Mouse (Mus musculus): ENCODE data around the gene Nckap1.

Nckap1 gene

DNA sequence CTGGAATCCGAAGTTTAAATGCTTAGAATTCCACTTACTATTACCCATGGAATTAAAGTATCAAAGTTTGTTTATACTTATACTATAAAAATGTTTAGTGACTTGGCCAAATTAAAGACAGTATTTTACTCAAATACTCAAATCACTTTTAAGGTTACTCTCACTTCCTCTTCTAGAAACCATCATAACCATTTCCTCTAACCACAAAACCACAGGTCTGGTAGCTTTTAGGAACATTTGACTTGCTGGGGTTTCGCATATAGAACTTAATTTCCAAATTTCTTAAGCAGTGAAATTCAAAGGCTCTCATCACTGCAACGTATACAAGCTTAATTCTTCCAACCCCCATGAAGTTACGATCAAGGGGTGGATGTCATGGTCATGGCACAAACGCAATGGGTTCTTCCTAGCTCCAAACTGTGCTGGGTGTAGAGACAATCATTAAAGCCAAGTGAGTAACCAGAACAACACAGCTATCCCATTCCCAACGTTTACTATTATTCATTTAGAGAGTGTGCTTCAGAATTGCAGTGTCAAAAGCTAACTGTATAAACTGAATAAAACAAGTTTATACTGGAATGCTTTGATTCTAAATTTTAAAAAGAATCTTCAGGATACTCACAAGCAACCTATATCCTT is 1.8 kb downstream of the Nckap1 start:
- TF ChIP-seq GATA4 (IDR thresholded peaks at IDR 0.05; ENCODE audit: insufficient replicate concordance, low read length) = no peak

DNA sequence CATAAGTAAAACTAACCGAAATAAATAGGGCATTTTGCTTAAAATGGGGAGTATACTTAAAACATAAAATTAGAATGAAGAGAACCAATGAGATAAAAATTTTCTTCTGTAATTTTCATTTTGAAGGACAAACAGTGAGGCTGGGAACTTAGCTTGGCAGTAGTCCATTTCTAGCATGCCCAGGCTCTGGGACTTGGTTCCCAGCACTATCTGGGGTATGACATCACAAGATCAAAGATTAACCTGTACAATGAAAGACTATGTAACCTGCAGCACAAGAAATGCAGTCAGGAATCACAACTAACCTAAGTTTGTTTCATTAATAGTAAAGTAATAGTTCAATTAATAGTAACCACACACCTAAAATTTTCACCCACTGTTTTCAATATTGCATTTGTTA is 3.9 kb downstream of the Nckap1 start:
- TF ChIP-seq GATA4 (IDR thresholded peaks at IDR 0.05; ENCODE audit: insufficient replicate concordance, low read length) = no peak

DNA sequence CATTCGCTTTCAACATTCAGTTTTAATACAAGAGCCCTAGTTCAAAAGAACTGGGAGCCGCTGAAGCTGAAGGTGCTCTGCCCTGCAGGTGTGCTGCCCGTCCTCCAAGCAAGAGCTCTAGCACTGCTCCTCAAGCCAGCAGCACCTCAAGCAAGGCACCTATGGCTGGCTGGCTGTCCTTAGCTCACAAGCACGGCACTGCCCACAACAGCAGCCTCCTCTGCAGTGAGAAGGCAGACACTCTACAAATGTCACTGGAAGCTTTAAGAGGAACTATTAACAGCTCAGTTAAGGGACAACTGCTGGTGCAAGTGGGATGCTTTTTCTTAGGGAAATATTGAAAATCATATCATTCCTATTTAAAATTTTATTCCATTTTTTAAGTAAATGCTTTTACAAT is 10.5 kb downstream of the Nckap1 start:
- no peak for TF ChIP-seq GATA4 (IDR thresholded peaks at IDR 0.05; ENCODE audit: insufficient replicate concordance, low read length)

DNA sequence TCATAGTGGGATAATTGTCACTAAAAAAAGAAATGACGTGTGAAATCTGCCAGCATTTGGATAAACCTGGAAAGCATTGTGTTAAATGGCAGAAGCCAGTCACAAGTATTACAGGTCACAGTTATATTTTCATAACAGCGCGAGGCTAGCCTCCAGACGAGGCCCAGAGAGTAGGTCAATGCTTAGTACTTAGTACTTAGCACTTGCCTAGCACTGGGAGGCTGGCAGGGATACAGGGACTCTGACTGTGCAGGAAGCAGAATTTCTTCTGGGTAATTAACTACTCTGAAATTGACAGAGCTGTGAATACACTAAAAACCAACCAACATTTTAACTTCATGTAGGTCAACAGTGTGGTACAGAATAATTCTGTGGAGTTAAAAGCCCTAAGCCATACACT is 13.8 kb downstream of the Nckap1 start:
- TF ChIP-seq GATA4 (IDR thresholded peaks at IDR 0.05; ENCODE audit: insufficient replicate concordance, low read length) = no peak

DNA sequence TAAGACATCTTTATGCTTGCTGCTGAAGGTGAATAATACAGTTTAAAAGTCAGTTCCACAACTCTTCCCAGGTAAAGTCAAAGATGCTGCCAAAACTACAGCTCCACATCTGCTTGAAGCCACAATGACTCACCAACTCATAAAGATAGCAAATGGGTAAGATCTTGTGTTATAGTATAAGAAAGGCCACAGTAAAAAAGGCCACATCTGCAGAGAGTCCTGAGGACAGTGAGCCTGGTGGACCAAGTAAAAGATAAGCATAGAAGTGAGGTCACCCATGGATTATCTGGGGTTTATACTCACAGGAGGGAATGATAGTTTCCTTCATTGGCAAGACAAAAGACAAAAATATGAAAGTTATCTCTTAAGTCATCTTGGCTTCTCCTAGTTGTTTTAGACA is 18.9 kb downstream of the Nckap1 start:
- TF ChIP-seq GATA4 (IDR thresholded peaks at IDR 0.05; ENCODE audit: insufficient replicate concordance, low read length) = no peak

DNA sequence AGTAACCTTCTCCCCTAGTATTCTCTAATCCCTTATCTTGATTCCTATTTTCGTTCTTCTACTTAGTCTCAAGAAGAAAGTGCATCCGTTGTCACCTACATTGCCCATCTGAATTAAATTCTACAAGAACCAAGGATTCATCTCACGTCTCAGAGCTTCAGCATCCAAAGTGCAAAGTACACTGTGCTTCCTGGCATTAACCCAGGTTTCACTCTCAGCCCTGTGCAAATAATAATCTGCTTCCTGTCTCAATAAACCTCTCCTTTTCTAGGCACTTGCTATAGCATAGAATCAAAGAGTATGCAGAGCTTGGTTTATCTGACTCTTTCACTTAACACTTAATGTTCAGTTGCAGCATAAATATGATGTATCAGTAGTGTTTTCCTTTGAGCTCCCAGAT is 19.7 kb downstream of the Nckap1 start:
- no peak for TF ChIP-seq GATA4 (IDR thresholded peaks at IDR 0.05; ENCODE audit: insufficient replicate concordance, low read length)

DNA sequence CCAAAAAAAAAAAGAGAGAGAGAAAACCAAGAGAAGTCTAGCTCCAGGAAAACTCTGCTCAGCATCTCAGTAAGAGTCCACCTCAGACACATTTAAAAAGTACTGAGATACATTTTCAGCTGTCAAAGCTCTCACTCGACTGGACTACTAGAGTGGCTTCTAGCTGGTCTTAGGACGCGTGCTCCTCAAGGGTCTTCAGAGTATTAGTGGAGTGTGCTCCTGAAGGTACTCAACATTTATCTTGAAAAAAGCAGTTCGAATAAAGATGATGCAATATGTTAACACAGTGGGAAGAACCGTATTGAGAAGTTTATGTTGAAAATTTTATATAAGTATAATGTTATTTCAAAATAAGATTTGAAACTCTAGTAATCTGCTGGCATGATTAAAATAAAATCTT is 20.4 kb downstream of the Nckap1 start:
- no peak for TF ChIP-seq GATA4 (IDR thresholded peaks at IDR 0.05; ENCODE audit: insufficient replicate concordance, low read length)

DNA sequence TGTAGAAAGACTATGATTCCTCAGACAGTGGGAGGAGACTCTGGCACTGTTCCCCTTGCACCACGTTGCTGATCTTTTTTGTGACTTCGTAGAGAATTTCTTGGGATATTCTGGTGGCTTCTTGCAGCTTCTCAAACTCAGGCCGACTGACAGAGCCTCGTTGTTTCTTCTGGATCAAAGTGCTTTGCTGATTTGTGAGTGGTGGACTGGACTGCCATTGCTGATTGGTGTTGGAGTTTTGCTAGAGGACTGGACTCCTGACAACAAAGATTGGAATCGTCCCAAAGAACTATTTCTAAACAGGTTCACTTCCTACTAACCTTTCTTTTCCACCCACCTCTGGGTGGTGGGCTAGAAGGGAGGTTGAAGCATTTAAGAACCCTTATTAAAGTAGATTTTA is 21.5 kb downstream of the Nckap1 start:
- TF ChIP-seq GATA4 (IDR thresholded peaks at IDR 0.05; ENCODE audit: insufficient replicate concordance, low read length) = no peak

DNA sequence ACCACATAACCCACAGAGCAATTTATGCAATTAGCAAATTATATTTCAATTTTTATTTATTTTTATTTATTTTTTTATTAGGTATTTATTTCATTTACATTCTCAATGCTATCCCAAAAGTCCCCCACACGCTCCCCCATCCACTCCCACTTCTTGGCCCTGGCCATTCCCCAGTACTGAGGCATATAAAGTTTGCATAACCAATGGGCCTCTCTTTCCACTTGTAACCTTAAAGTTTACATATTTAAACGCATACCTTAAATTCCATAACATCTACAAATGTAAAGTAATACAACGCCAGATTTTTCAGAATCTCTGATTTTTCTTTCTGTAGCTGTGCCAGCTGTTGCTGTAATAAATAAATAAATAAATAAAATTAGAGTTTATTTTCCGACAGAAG is 26.7 kb downstream of the Nckap1 start:
- TF ChIP-seq GATA4 (IDR thresholded peaks at IDR 0.05; ENCODE audit: insufficient replicate concordance, low read length) = no peak

DNA sequence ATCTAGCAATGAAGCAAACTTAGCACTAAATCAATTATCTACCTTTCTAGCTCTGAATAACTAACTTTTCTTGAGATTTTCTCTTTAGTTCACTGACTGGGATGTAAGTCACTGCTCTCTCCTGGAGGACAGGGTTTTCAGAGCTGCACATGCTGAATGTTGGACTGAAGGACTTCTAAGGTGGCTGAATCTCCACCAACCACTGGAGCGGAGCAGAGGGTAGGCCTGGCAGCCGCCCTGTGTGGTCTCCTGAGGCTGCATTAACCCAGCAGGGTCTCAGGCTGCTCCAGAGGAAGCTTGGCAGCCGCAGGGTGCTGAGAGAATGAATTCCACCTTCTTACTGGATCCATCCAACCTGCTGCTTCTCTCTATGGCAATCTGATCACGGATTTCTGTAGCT is 31.5 kb downstream of the Nckap1 start:
- TF ChIP-seq GATA4 (IDR thresholded peaks at IDR 0.05; ENCODE audit: insufficient replicate concordance, low read length) = no peak

DNA sequence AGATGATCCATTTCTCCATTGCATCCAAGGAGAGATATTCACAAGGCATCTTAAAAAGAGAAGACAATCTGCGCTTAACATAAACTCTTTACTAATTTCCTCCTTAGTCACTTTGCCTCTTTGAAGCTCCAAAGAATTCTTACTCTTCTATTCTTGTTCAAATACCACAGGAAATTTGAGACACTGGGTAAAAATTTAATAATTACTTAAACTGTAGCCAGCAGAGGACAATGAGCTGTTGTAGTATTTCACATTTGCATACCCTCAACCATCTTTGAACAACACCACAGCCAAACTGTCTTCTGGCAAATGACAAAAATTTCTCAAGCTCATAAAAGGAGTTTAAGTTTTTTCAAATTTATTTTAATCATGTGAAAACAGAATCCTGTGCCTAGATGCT is 33.3 kb downstream of the Nckap1 start:
- TF ChIP-seq GATA4 (IDR thresholded peaks at IDR 0.05; ENCODE audit: insufficient replicate concordance, low read length) = no peak

DNA sequence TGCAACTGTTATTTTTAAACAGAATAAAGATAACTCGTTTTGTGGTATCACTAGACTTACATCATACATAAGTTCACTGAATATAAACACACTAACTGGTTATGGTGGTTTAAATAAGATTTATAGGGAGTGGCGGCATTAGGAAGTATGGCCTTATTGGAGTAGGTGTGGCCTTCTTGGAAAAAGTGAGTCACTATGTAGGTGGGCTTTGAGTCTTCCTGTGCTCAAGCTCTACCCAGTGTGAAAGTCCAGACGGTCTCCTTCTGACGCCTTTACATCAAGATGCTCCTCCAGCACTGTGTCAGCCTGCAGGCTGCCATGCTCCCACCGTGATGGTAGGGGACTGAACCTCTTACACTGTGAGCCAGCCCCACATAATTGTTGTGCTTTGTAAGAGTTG is 38.4 kb downstream of the Nckap1 start:
- no peak for TF ChIP-seq GATA4 (IDR thresholded peaks at IDR 0.05; ENCODE audit: insufficient replicate concordance, low read length)

DNA sequence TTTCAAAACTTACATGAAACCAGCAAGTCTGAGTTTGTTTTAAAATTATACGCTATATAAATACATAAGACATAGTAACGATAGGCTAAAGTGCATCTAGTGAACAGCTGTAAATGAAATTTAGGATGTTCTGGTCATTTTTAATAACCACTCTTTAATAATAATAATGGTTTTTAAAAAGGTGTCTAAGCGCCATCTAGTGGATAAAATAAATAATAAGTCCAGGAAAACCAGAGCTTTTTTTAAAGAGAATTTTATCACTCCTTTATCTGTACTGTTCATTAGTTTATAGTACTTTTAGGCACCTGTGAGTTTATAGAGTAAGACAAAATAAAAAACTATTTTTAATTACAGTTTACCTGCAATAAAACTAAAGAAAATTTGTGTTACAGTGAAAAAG is 44.0 kb downstream of the Nckap1 start:
- no peak for TF ChIP-seq GATA4 (IDR thresholded peaks at IDR 0.05; ENCODE audit: insufficient replicate concordance, low read length)

DNA sequence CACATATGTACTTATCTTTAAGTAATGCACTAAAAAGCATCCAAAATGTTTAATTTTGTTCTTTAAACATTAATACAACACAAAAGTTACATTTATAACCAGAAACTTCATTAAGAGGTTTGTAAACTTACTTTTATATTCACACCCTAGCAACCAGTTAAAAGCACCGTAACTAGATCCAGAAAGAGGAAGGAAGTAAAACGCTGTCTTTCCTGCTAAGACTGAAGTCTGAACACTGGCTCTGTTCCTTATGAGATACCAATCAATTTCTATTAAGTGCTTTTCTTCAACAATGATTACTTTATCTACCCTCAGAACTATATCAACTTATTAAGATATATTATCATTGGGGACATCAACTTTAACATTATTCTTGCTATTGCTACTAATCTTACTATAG is 44.6 kb downstream of the Nckap1 start:
- no peak for TF ChIP-seq GATA4 (IDR thresholded peaks at IDR 0.05; ENCODE audit: insufficient replicate concordance, low read length)

DNA sequence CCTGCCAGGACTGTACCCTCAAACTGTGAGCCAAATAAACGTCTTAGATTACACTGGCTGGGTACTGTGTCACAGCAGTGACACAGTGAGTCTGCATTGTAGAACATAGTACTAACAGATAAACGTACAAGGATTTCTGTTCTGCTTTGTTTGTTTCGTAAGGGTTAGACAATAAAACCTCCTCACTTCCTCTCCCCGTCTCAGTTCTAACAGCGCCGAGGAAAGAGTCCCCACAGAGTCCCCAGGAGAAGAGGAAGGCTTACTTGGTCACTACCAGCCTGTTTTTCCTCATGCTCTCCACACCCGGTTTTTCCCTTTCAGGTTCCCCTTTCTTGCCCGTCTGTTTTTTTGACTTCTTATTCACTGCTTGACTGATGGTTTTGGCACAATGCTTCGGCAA is 56.9 kb downstream of the Nckap1 start:
- TF ChIP-seq GATA4 (IDR thresholded peaks at IDR 0.05; ENCODE audit: insufficient replicate concordance, low read length) = no peak

DNA sequence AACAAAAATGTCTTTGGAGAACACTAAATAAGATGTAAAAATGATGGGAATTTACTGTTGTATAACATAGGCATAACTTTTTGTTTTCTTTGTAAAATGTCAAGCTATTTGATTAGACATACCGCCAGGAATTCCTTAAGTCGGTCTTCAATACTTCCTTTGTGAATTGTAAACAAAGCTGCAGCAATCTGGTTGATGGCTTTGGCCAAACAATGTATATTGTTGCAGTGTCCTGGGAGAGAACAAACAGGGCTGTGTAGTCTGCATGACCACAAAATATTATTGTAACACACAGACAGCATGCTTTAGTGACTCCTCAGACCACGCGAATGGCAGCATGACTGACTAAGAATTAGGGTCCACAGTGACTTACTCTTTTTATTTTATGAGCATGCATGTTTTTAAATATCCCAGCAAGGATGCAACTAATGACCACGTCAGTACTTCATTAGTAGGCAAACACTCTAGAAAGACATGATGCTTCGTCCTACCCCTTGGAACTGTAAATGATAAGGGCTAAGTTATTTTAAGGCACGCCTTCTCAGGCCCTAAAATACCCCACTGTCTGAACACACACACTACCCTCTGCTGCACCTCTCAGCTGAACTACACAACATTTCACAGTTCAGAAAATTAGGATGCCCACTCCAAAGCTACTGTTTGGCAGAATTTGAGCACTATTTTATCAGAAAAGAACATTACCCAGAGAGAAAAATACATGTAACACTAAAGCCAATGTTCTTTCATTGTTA is 75.0 kb downstream of the Nckap1 start:
- no peak for TF ChIP-seq GATA4 (IDR thresholded peaks at IDR 0.05; ENCODE audit: insufficient replicate concordance, low read length)

DNA sequence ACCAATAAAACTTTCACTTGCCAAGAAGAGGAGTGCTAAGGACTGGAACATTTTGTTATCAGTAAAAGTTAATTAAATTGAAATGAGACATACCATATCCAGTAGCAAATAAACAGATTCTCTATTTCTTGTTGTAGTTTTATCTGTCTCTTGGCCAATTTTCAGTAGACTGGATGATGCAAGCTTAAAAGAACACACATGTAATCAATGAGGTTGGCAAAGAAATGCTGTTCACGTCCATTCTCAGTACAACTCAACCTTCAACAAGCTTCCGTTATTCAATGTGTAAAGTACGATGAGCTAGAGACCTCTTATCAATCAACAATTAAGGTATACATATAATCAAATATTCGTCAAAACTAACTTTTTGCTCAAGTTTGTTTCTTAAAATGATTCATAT is 79.0 kb downstream of the Nckap1 start:
- no peak for TF ChIP-seq GATA4 (IDR thresholded peaks at IDR 0.05; ENCODE audit: insufficient replicate concordance, low read length)

Measured in liver, adult (tissue).